Mouse (Mus musculus): Measurements from ENCODE around the gene Nat14. TPM values are rescaled to one million over a fixed set of nuclear protein-coding genes. Genes with fewer than 3 reads are reported as not detected.

The Nat14 gene
- polyA plus RNA-seq, 1 experiment from 2014 or later, result 5.3 TPM

GRCm38 (mm10) chr7:4919971-4920370 lies 1.9 kb upstream of the Nat14 start:
- H3K27me3 ChIP-seq, result no peaks in the 10 kb centered on the region
- TF ChIP-seq CTCF (IDR thresholded peaks at IDR 0.05), result no peak
- DNase-seq (ENCODE audit: low read depth, low spot score) (no peak), ATAC-seq (no peak)
- in situ Hi-C loops (cut with MboI; ENCODE audit: low pct_unique_long_range_greater_than_20kb), result loop anchor here (5.0 kb wide), 1 partner anchor 108 kb away; the partner anchor contains the start of gene Ube2s
- POLR2A ChIA-PET, result no interaction called here
- CTCF ChIA-PET, result interaction anchor here (2.5 kb wide), 1 partner anchor 20 kb away, joined by 6 read pairs; no protein-coding TSS in a partner anchor

GRCm38 (mm10) chr7:4920496-4920895 lies 1.3 kb upstream of the Nat14 start:
- DNase-seq (ENCODE audit: low read depth, low spot score) (no peak), ATAC-seq (no peak)
- ChIA-PET POLR2A (no interaction called here), CTCF (interaction anchor here (0.9 to 2.5 kb wide), 2 partner anchors 14 to 20 kb away, joined by 3 to 6 read pairs; no protein-coding TSS in a partner anchor)
- no peaks in the 10 kb centered on the region for H3K27me3 ChIP-seq
- in situ Hi-C loops (cut with MboI; ENCODE audit: low pct_unique_long_range_greater_than_20kb), result no loop called here
- TF ChIP-seq CTCF (IDR thresholded peaks at IDR 0.05), result no peak

GRCm38 (mm10) chr7:4920976-4921823 lies 628 bp upstream of the Nat14 start:
- in situ Hi-C loops (cut with MboI; ENCODE audit: low pct_unique_long_range_greater_than_20kb), result no loop called here
- CTCF ChIA-PET, result interaction anchor here (0.9 to 2.5 kb wide), 2 partner anchors 13 to 19 kb away, joined by 3 to 6 read pairs; no protein-coding TSS in a partner anchor
- TF ChIP-seq CTCF (IDR thresholded peaks at IDR 0.05), result no peak
- no peaks in the 10 kb centered on the region for H3K27me3 ChIP-seq
- DNase-seq (ENCODE audit: low read depth, low spot score) (no peak), ATAC-seq (no peak)
- POLR2A ChIA-PET, result no interaction called here

- POLR2A ChIA-PET, result no interaction called here
- ATAC-seq (no peak), DNase-seq (ENCODE audit: low read depth, low spot score) (no peak)
- TF ChIP-seq CTCF (IDR thresholded peaks at IDR 0.05), result no peak
- in situ Hi-C loops (cut with MboI; ENCODE audit: low pct_unique_long_range_greater_than_20kb), result no loop called here
- no peaks in the 10 kb centered on the region for H3K27me3 ChIP-seq
- CTCF ChIA-PET, result interaction anchor here (2.5 kb wide), 1 partner anchor 18 kb away, joined by 6 read pairs; no protein-coding TSS in a partner anchor
Measured at GRCm38 (mm10) chr7:4922508-4922907, 680 bp downstream of the Nat14 start.

- ChIA-PET CTCF (interaction anchor here (0.9 kb wide), 1 partner anchor 11 kb away, joined by 3 read pairs; no protein-coding TSS in a partner anchor), POLR2A (no interaction called here)
- no peak for TF ChIP-seq CTCF (IDR thresholded peaks at IDR 0.05)
- in situ Hi-C loops (cut with MboI; ENCODE audit: low pct_unique_long_range_greater_than_20kb), result no loop called here
- no peak for DNase-seq (ENCODE audit: low read depth, low spot score)
- no peak for ATAC-seq
- H3K27me3 ChIP-seq, result no peaks in the 10 kb centered on the region
Measured at GRCm38 (mm10) chr7:4922931-4923565, 1.2 kb downstream of the Nat14 start.

- ATAC-seq, result no peak
- ChIA-PET CTCF (interaction anchor here (0.9 kb wide), 1 partner anchor 10 kb away, joined by 3 read pairs; no protein-coding TSS in a partner anchor), POLR2A (no interaction called here)
- H3K27me3 ChIP-seq, result no peaks in the 10 kb centered on the region
- no peak for DNase-seq (ENCODE audit: low read depth, low spot score)
- TF ChIP-seq CTCF (IDR thresholded peaks at IDR 0.05), result no peak
- in situ Hi-C loops (cut with MboI; ENCODE audit: low pct_unique_long_range_greater_than_20kb), result no loop called here
Measured at GRCm38 (mm10) chr7:4923586-4924364, 1.9 kb downstream of the Nat14 start.

GRCm38 (mm10) chr7:4924483-4924882 lies 2.7 kb downstream of the Nat14 start:
- ChIA-PET CTCF (no interaction called here), POLR2A (interaction anchor here (0.7 to 1.0 kb wide), 2 partner anchors 9 to 1708 kb away, joined by 3 read pairs; no protein-coding TSS in a partner anchor)
- no peak for TF ChIP-seq CTCF (IDR thresholded peaks at IDR 0.05)
- no peaks in the 10 kb centered on the region for H3K27me3 ChIP-seq
- in situ Hi-C loops (cut with MboI; ENCODE audit: low pct_unique_long_range_greater_than_20kb), result no loop called here
- ATAC-seq (no peak), DNase-seq (ENCODE audit: low read depth, low spot score) (no peak)

- ChIA-PET CTCF (interaction anchor here (0.7 to 1.0 kb wide), 3 partner anchors 9 to 16 kb away, joined by 3 to 4 read pairs (median 3); partner anchors contain the start of gene Zfp628), POLR2A (interaction anchor here (0.7 to 1.0 kb wide), 2 partner anchors 9 to 1708 kb away, joined by 3 read pairs; no protein-coding TSS in a partner anchor)
- H3K27me3 ChIP-seq, result no peaks in the 10 kb centered on the region
- ATAC-seq (peak; percentile 29), DNase-seq (ENCODE audit: low read depth, low spot score) (peak; percentile 41)
- TF ChIP-seq CTCF (IDR thresholded peaks at IDR 0.05), result no peak
- in situ Hi-C loops (cut with MboI; ENCODE audit: low pct_unique_long_range_greater_than_20kb), result no loop called here
Measured at GRCm38 (mm10) chr7:4924891-4925301, 3.1 kb downstream of the Nat14 start.

- POLR2A ChIA-PET, result interaction anchor here (0.7 to 1.0 kb wide), 2 partner anchors 10 to 1709 kb away, joined by 3 read pairs; no protein-coding TSS in a partner anchor
- H3K27me3 ChIP-seq, result no peaks in the 10 kb centered on the region
- no peak for TF ChIP-seq CTCF (IDR thresholded peaks at IDR 0.05)
- ATAC-seq (peak; percentile 25), DNase-seq (ENCODE audit: low read depth, low spot score) (no peak)
- in situ Hi-C loops (cut with MboI; ENCODE audit: low pct_unique_long_range_greater_than_20kb), result no loop called here
- CTCF ChIA-PET, result interaction anchor here (0.7 to 1.0 kb wide), 3 partner anchors 9 to 15 kb away, joined by 3 to 4 read pairs (median 3); partner anchors contain the start of gene Zfp628
Measured at GRCm38 (mm10) chr7:4925441-4926381, 3.9 kb downstream of the Nat14 start, which contains the start of gene Ssc5d. Gene Ssc5d, plus strand, starts transcription at chr7:4925785.
